Comparison of ENCODE assay signal across 29 mouse cellular contexts in the genomic region with DNA sequence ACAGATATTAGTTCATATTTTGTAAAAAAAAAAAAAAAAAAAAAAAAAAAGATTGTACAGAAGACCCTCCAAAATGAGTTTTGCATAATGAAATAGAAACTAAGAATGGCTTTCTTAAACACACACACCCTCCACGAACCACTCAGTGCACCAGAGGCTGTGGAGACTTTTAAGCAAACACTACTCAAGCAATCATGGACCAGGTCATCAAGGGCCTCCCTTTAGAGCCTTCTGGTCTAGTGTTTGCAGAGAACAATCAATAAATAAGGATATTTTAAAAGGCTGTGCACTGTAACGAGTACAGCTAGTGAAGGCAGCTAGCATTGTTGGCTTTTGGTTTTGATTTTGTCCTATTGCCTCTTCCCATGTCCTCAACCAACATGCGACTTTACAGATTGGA. TPM values are rescaled to one million over a fixed set of nuclear protein-coding genes. Genes with fewer than 3 reads are reported as not detected.
"Had no signal": no experiment of that assay in that cellular context is flagged by ENCODE, and none has a peak within 500 bp of the region (broad histone marks: within the 10 kb centered on the region; RNA-seq: fewer than 3 reads in every experiment).

No protein-coding gene starts in this region.

- H3K36me3 ChIP-seq: intestine, embryonic 15.5 days; limb, embryonic 12.5 days; limb, embryonic 15.5 days; midbrain, embryonic 10.5 days; midbrain, embryonic 13.5 days had no signal

- ATAC-seq: intestine, embryonic 15.5 days; midbrain, embryonic 13.5 days; midbrain, embryonic 16.5 days had no signal

- H3K4me1 ChIP-seq: intestine, embryonic 15.5 days; limb, embryonic 12.5 days; limb, embryonic 15.5 days; megakaryocyte, embryonic 14.5 days; midbrain, embryonic 13.5 days had no signal

- H3K27ac ChIP-seq: intestine, embryonic 15.5 days; limb, embryonic 12.5 days; limb, embryonic 15.5 days; liver, embryonic 14.5 days; midbrain, embryonic 10.5 days; midbrain, embryonic 13.5 days had no signal

- DNase-seq: kidney, adult 11 months; kidney, adult 8-10 months; kidney, postnatal 14 days; kidney, postnatal 4 days; left cerebral cortex, postnatal 4 days; thymus, adult 18-20 months; thymus, postnatal 36 days had no signal

- H3K4me3 ChIP-seq: intestine, embryonic 15.5 days; limb, embryonic 12.5 days; limb, embryonic 15.5 days; megakaryocyte, embryonic 14.5 days; midbrain, embryonic 10.5 days; midbrain, embryonic 13.5 days had no signal

- H3K9me3 ChIP-seq: intestine, embryonic 15.5 days; limb, embryonic 12.5 days; limb, embryonic 15.5 days; megakaryocyte, embryonic 14.5 days; midbrain, embryonic 10.5 days; midbrain, embryonic 13.5 days had no signal

- H3K4me2 ChIP-seq: intestine, embryonic 15.5 days; limb, embryonic 12.5 days; limb, embryonic 15.5 days; liver, embryonic 11.5 days; midbrain, embryonic 13.5 days had no signal

- H3K27me3 ChIP-seq: intestine, embryonic 15.5 days; limb, embryonic 12.5 days; limb, embryonic 15.5 days; megakaryocyte, embryonic 14.5 days; midbrain, embryonic 13.5 days had no signal

- H3K9ac ChIP-seq: intestine, embryonic 15.5 days; limb, embryonic 12.5 days; limb, embryonic 15.5 days; liver, embryonic 14.5 days; liver, postnatal 0 days; midbrain, embryonic 13.5 days had no signal

RNA-seq across cellular contexts. Expression of gene Sycp1, which starts 10.4 kb away (rescaled TPM):
- total RNA-seq: layer of hippocampus, adult 18-20 months; layer of hippocampus, postnatal 14 days; left cerebral cortex, adult 8-10 months; left cerebral cortex, postnatal 4 days; monocyte, adult 5-6 weeks had no signal
- polyA plus RNA-seq: intestine, embryonic 15.5 days; kidney, embryonic 16.5 days; limb, embryonic 12.5 days; limb, embryonic 15.5 days; liver, postnatal 0 days; midbrain, embryonic 10.5 days; midbrain, embryonic 13.5 days; midbrain, embryonic 16.5 days; neural tube, embryonic 11.5 days; neural tube, embryonic 14.5 days; small intestine, adult 2 months; spleen, adult 2 months; stomach, embryonic 16.5 days; urinary bladder, adult 2 months had no signal

RNA-seq across cellular contexts. Expression of gene Nr1h5, which starts 17.6 kb away (rescaled TPM):
- total RNA-seq: layer of hippocampus, adult 18-20 months; layer of hippocampus, postnatal 14 days; left cerebral cortex, adult 8-10 months; left cerebral cortex, postnatal 14 days; left cerebral cortex, postnatal 4 days; monocyte, adult 5-6 weeks had no signal
- polyA plus RNA-seq: limb, embryonic 15.5 days; midbrain, embryonic 13.5 days; neural tube, embryonic 14.5 days; small intestine, adult 2 months; spleen, adult 2 months; urinary bladder, adult 2 months had no signal
